Comparison of ENCODE assay signal across 23 mouse cellular contexts in the genomic region with DNA sequence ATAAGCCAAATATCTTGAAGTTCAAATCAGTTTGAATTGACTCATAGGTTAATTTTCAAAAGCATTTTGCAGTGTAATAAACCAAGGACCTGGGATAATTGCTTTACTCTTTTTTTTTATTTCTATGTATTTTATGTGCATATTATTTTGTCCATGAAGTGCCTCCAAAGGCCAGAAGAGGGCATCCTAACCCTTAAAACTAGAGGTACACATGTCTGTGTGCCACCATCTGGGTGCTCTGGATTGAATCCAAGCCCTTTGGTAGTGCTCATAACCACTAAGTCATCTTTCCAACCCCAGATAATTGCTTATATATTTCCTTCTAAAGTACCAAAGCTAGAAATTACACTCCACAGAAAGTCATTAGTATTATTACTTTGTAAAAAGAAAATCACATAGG. TPM values are rescaled to one million over a fixed set of nuclear protein-coding genes. Genes with fewer than 3 reads are reported as not detected.
DNase-seq lines count a peak whose midpoint lies in the region; ATAC-seq and TF ChIP-seq lines count a peak whose summit lies in the region.
"Had no signal": no experiment of that assay in that cellular context is flagged by ENCODE, and none has a peak within 500 bp of the region (broad histone marks: within the 10 kb centered on the region; RNA-seq: fewer than 3 reads in every experiment).

No protein-coding gene starts in this region.

- H3K4me1 ChIP-seq in liver, adult 2 months (ENCODE audit: control insufficient read depth, insufficient read depth, low read length) = no peaks in the 10 kb centered on the region
- no peaks in the 10 kb centered on the region for H3K4me1 ChIP-seq in liver, postnatal 0 days (ENCODE audit: insufficient read depth)
- H3K4me1 ChIP-seq: embryonic facial prominence, embryonic 15.5 days; forebrain, embryonic 10.5 days; hindbrain, embryonic 13.5 days; intestine, embryonic 15.5 days; lung, embryonic 15.5 days; midbrain, embryonic 13.5 days had no signal

- no peak overlapping the region for H3K4me3 ChIP-seq in liver, adult 2 months (ENCODE audit: insufficient read depth, low read depth, low read length)
- no peak overlapping the region for H3K4me3 ChIP-seq in liver, postnatal 0 days (ENCODE audit: low read depth, low read length)
- H3K4me3 ChIP-seq: embryonic facial prominence, embryonic 15.5 days; forebrain, embryonic 10.5 days; hindbrain, embryonic 13.5 days; intestine, embryonic 15.5 days; lung, embryonic 15.5 days; midbrain, embryonic 13.5 days had no signal

- H3K36me3 ChIP-seq in liver, adult 2 months (ENCODE audit: control insufficient read depth, insufficient read depth, low read length) = no peaks in the 10 kb centered on the region
- H3K36me3 ChIP-seq in liver, postnatal 0 days (replicated peaks; ENCODE audit: insufficient read depth, low read length) = no peaks in the 10 kb centered on the region
- H3K36me3 ChIP-seq: embryonic facial prominence, embryonic 15.5 days; forebrain, embryonic 10.5 days; hindbrain, embryonic 13.5 days; intestine, embryonic 15.5 days; lung, embryonic 15.5 days; midbrain, embryonic 13.5 days had no signal

- no peak overlapping the region for H3K4me2 ChIP-seq in liver, postnatal 0 days (ENCODE audit: low read depth, low read length)
- H3K4me2 ChIP-seq: embryonic facial prominence, embryonic 15.5 days; hindbrain, embryonic 13.5 days; intestine, embryonic 15.5 days; liver, embryonic 11.5 days; lung, embryonic 15.5 days; midbrain, embryonic 13.5 days had no signal

- no peak overlapping the region for H3K27ac ChIP-seq in liver, adult 2 months (replicated peaks; ENCODE audit: insufficient read depth, low read depth, low read length)
- no peak overlapping the region for H3K27ac ChIP-seq in liver, postnatal 0 days (ENCODE audit: low read depth)
- H3K27ac ChIP-seq: embryonic facial prominence, embryonic 15.5 days; forebrain, embryonic 10.5 days; hindbrain, embryonic 13.5 days; intestine, embryonic 15.5 days; lung, embryonic 15.5 days; macrophage; midbrain, embryonic 13.5 days; stomach, postnatal 0 days had no signal

- TF ChIP-seq POLR2A in liver, adult 2 months (IDR thresholded peaks at IDR 0.05; ENCODE audit: extremely low read depth, insufficient read depth, low read length) = no peak

- no peaks in the 10 kb centered on the region for H3K79me2 ChIP-seq in liver, adult 2 months (ENCODE audit: control insufficient read depth, insufficient read depth, low read length)

- peak; percentile 6 to 25 for DNase-seq in kidney, adult 8-10 months
- DNase-seq in kidney, adult 18-20 months = no peak
- peak; percentile 2 for DNase-seq in liver, adult 2 months (ENCODE audit: extremely low read depth, low read depth, low spot score)
- no peak for DNase-seq in liver, postnatal 0 days
- peak; percentile 13 for DNase-seq in ZHBTc4 (ENCODE audit: low read depth, low spot score)
- no peak for DNase-seq in retina, postnatal 1 day
- DNase-seq in adrenal gland, postnatal 4 days (ENCODE audit: low spot score in 2 of 2) = no peak
- DNase-seq: adrenal gland, postnatal 36 days; embryo, embryonic 11 days; gastrocnemius, postnatal 10 days; heart, postnatal 10 days had no signal

- H3K27me3 ChIP-seq in liver, adult 2 months (ENCODE audit: control insufficient read depth, insufficient read depth, low read length) = no peaks in the 10 kb centered on the region
- no peaks in the 10 kb centered on the region for H3K27me3 ChIP-seq in liver, postnatal 0 days (ENCODE audit: insufficient read depth, low read length)
- H3K27me3 ChIP-seq: embryonic facial prominence, embryonic 15.5 days; hindbrain, embryonic 13.5 days; intestine, embryonic 15.5 days; lung, embryonic 15.5 days; midbrain, embryonic 13.5 days had no signal

- H3K9ac ChIP-seq in liver, adult 2 months (ENCODE audit: low read depth, low read length) = no peak overlapping the region
- no peak overlapping the region for H3K9ac ChIP-seq in liver, postnatal 0 days (replicated peaks)
- H3K9ac ChIP-seq: embryonic facial prominence, embryonic 15.5 days; hindbrain, embryonic 13.5 days; intestine, embryonic 15.5 days; lung, embryonic 15.5 days; midbrain, embryonic 13.5 days had no signal

- no peak for ATAC-seq in liver, postnatal 0 days
- ATAC-seq: intestine, embryonic 15.5 days; midbrain, embryonic 13.5 days had no signal

- H3K9me3 ChIP-seq in liver, postnatal 0 days (ENCODE audit: low read length) = no peaks in the 10 kb centered on the region
- H3K9me3 ChIP-seq: embryonic facial prominence, embryonic 15.5 days; intestine, embryonic 15.5 days; lung, embryonic 15.5 days had no signal

- TF ChIP-seq EP300 in liver, postnatal 0 days (IDR thresholded peaks at IDR 0.05; ENCODE audit: low read depth) = no peak

- no peak for TF ChIP-seq CTCF in liver, adult 2 months (IDR thresholded peaks at IDR 0.05; ENCODE audit: low read depth, low read length)
- no peak for TF ChIP-seq CTCF in liver, postnatal 0 days (IDR thresholded peaks at IDR 0.05; ENCODE audit: low read depth)

RNA-seq across cellular contexts. Expression of a gene that starts 2.9 kb away (rescaled TPM):
- not detected in 2 replicates for total RNA-seq in liver, adult 2 months (2014; rRNA removed)
- not detected in 2 replicates for polyA plus RNA-seq in liver, adult 2 months (2012; rRNA removed)
- polyA plus RNA-seq in liver, postnatal 0 days (2015; fragmentation: Nextera tagmentation; extraction: Ambion mirVana) = not detected in 2 replicates
- not detected for total RNA-seq in adrenal gland, postnatal 4 days (2021)
- total RNA-seq: adrenal gland, postnatal 36 days; gastrocnemius, postnatal 10 days; heart, postnatal 10 days; layer of hippocampus, postnatal 25 days; left cerebral cortex, postnatal 36 days had no signal
- polyA plus RNA-seq: embryonic facial prominence, embryonic 15.5 days; forebrain, embryonic 10.5 days; hindbrain, embryonic 13.5 days; intestine, embryonic 15.5 days; liver, embryonic 11.5 days; lung, embryonic 15.5 days; macrophage; neural tube, embryonic 14.5 days; stomach, postnatal 0 days had no signal

RNA-seq across cellular contexts. Expression of a gene that starts 32.5 kb away (rescaled TPM):
- not detected in 2 replicates for total RNA-seq in liver, adult 2 months (2014; rRNA removed)
- polyA plus RNA-seq in liver, adult 2 months (2012; rRNA removed) = not detected in 2 replicates
- polyA plus RNA-seq in liver, postnatal 0 days (2015; fragmentation: Nextera tagmentation; extraction: Ambion mirVana) = not detected in 2 replicates
- not detected for total RNA-seq in adrenal gland, postnatal 4 days (2021)
- total RNA-seq: adrenal gland, postnatal 36 days; gastrocnemius, postnatal 10 days; heart, postnatal 10 days; layer of hippocampus, postnatal 25 days; left cerebral cortex, postnatal 36 days had no signal
- polyA plus RNA-seq: forebrain, embryonic 10.5 days; hindbrain, embryonic 13.5 days; intestine, embryonic 15.5 days; liver, embryonic 11.5 days; lung, embryonic 15.5 days; macrophage; midbrain, embryonic 13.5 days; neural tube, embryonic 14.5 days; stomach, postnatal 0 days had no signal

RNA-seq across cellular contexts. Expression of a gene that starts 56.6 kb away (rescaled TPM):
- not detected in 2 replicates for total RNA-seq in liver, adult 2 months (2014; rRNA removed)
- not detected in 2 replicates for polyA plus RNA-seq in liver, adult 2 months (2012; rRNA removed)
- not detected in 2 replicates for polyA plus RNA-seq in liver, postnatal 0 days (2015; fragmentation: Nextera tagmentation; extraction: Ambion mirVana)
- total RNA-seq in adrenal gland, postnatal 4 days (2021) = not detected
- total RNA-seq: adrenal gland, postnatal 36 days; gastrocnemius, postnatal 10 days; heart, postnatal 10 days; layer of hippocampus, postnatal 25 days; left cerebral cortex, postnatal 36 days had no signal
- polyA plus RNA-seq: forebrain, embryonic 10.5 days; hindbrain, embryonic 13.5 days; intestine, embryonic 15.5 days; liver, embryonic 11.5 days; lung, embryonic 15.5 days; macrophage; midbrain, embryonic 13.5 days; neural tube, embryonic 14.5 days; stomach, postnatal 0 days had no signal

Comparison
In these comparisons a context has a peak if more than half of its experiments do, and no peak if none do; other contexts are left out.
1. DNase-seq: peak in kidney, adult 8-10 months (2 of 2), liver, adult 2 months (single experiment) and ZHBTc4 (single experiment); none in kidney, adult 18-20 months (single experiment), liver, postnatal 0 days (single experiment), retina, postnatal 1 day (single experiment) and adrenal gland, postnatal 4 days (0 of 2).